Mouse (Mus musculus) frontal cortex, postnatal 14 days (tissue): ENCODE measurements around the gene Actn1.
A peak's percentile ranks its signal among the peaks of the same experiment; 100 is the strongest.

Experiments used
- DNase-seq, 2 experiments: peaks; one replicate each; pipeline ENCODE4 v3.0.0; 2022; ENCODE audit warnings: low spot score in 2 of 2

Actn1 gene

GRCm38 (mm10) chr12:80259216-80260055, 735 bp downstream of the Actn1 start:
- peak; percentile 31 to 48 for DNase-seq

DNA sequence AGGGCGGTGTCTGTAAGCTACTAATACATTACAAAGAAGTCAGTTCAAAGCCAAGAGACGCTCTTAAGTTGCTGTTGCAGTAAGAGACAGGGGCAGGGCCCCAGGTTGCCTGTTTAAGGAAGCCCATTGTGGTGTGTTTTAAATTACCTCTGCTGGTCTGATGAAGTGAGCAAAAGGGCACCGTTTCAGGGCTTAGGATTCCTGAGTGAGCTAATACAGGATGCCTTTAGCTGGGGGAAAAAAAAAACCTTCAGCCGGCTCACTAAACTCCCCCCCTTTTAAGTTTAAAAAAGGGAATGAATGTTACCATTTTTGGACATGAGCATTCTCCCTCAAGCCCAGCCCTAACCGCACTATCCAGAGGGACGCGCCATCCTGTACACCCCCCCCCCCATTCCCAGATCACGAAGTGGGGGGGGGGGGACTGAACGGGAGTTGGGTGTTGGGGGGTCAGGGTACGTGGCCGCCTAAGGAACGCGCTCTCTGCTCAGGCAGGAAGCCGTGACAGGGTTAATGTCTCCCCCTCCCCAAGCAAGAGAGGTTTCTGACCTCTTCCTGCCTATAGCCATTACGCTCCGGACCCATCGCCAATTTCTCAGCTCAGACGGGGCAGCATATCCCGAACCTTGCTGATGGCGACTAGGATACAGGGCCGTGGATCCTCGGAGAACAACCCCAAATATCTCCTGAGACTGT, 1.5 kb downstream of the Actn1 start:
- no peak for DNase-seq

DNA sequence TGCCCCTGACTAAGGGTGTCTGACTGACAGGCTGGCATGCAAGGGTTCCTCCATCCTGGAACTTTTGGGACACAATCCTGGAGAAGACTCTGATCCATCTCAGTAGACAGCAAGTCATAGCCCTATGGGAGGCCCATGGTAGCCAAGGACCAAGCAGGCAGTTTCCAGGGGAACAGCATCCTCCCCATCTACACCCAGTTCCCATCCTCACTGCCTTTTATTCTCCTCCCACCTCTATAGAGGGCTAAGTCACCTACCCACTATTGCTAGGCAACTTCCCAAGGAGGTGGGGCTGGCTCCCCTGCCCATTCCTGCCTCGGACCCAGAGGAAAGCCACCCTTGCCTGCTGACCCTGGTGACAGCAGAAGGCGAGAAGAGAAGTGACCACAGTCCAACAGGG, 8.2 kb downstream of the Actn1 start:
- no peak for DNase-seq

GRCm38 (mm10) chr12:80251554-80251953, 8.6 kb downstream of the Actn1 start:
- DNase-seq = no peak

GRCm38 (mm10) chr12:80249539-80249938, 10.6 kb downstream of the Actn1 start:
- no peak for DNase-seq

DNA sequence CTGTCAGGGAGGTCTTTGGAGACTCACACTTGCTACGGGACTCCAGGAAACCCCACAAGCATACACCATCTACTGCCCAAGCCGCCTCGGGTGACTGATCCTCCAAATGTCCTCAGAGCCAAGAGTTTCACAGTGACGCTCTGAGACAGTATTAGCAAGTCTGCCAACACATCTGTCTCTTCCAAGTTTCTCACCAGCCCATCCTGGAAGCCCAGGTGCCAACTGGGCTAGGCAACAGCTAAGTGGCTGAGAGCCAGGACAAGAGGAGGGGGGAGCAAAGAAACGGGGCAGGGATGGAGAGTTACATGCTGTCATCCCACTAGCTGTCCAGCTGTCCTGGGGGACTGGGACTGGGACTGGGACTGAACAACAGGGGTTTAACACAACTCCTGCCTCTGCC, 13.1 kb downstream of the Actn1 start:
- no peak for DNase-seq

DNA sequence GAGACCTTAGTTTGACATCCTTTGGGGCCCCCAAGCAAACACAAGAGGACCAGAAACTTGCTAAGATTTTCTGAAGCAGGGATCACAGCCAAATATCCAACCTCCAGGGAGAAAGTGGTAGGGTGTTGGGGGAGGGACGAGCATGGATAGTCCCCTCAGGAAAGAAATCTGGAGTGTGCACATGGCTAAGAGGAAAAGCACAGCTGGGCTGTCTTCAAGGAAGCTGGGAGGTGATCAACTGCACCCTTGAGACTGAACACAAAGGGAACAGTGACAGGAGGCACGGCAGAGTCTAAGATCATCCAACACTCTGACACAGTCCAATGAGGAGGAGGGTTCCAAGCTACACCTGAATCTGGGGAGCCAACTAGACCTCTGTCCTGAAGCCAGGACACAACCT, 13.7 kb downstream of the Actn1 start:
- DNase-seq = no peak

GRCm38 (mm10) chr12:80244755-80245154, 15.4 kb downstream of the Actn1 start:
- no peak for DNase-seq

DNA sequence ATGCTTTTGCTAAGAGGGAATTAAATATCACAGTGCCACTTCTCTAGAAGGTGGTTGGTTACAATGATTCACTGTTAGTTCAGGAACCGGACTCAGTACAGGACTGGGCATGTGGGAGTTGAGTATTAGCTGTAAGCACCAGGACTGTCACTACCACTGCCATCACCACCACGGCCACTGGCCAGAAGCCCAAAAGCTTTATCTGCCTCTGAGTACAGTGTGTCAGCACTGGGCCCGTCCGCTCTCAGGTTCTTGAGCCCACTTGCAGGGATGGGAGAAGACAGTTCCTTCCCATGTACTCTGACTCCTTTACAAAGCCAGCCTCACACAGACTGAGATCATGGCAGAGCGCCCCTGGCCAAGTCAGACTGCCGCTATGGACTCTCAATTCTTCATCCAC, 16.0 kb downstream of the Actn1 start:
- DNase-seq = no peak

- DNase-seq = no peak
These were observed 16.8 kb downstream of the Actn1 start for GRCm38 (mm10) chr12:80243335-80243734.

GRCm38 (mm10) chr12:80239445-80239844, 20.7 kb downstream of the Actn1 start:
- peak; percentile 68 to 74 for DNase-seq

- DNase-seq = no peak
These were observed 21.6 kb downstream of the Actn1 start for GRCm38 (mm10) chr12:80238523-80238922.

- DNase-seq = no peak
These were observed 24.9 kb downstream of the Actn1 start for GRCm38 (mm10) chr12:80235295-80235694.

- no peak for DNase-seq
These were observed 25.9 kb downstream of the Actn1 start for GRCm38 (mm10) chr12:80234226-80234625.

GRCm38 (mm10) chr12:80232840-80233218, 27.3 kb downstream of the Actn1 start:
- DNase-seq = no peak

- DNase-seq = no peak
These were observed 27.9 kb downstream of the Actn1 start for GRCm38 (mm10) chr12:80232076-80232839.

GRCm38 (mm10) chr12:80231317-80231716, 28.9 kb downstream of the Actn1 start:
- no peak for DNase-seq

DNA sequence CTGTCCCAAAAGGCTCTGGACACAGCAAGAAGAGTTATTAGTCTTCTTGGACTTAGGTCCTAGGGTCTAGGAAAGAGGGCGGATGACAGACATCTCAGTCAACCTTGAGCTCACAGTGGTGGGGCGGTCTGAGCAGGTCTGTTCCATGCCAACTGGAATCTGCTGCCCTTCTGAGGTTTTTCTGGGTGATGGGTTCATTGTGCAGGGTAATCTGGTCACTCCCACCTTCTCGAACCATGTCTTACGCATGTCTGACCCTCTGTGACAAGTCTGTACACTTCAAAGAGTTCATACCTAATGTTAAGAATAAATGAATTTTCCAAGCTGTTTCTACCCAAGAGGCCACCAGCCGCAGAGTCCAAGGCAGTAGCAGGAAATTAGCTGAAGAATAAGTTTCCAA, 29.3 kb downstream of the Actn1 start:
- no peak for DNase-seq

GRCm38 (mm10) chr12:80230111-80230700, 30.0 kb downstream of the Actn1 start:
- peak; percentile 32 to 34 for DNase-seq

- no peak for DNase-seq
These were observed 31.0 kb downstream of the Actn1 start for GRCm38 (mm10) chr12:80229010-80229800.

DNA sequence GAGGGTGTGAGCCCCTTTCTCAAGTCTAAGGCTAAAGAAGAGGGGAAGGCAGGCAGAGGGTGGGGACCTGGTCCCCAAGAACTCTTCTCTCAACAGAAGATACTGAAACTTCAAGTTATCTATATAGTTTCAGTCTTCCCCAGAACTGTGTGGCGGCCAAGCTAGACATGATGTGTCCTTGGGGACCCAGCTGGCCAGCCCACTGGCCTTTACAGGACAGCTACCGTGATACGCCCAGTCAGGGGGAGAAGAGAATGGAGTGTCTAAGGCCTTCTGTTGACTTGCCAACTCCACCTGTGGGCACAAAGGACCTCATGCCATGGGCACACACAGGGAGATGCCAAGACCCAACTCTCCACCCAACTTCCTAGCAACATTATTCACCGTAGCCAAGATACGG, 31.8 kb downstream of the Actn1 start:
- DNase-seq = no peak
